Mouse (Mus musculus) hindbrain, embryonic 11.5 days (tissue): ENCODE results near the gene Tmem167b. TPM values are rescaled to one million over a fixed set of nuclear protein-coding genes. Genes with fewer than 3 reads are reported as not detected.

Experiments
- ATAC-seq: fragments of 200-750 bp; cut with Nextera tagmentation; 2 replicates; pipeline ENCODE4 v1.8.0; 2017; ENCODE audit warnings: mild to moderate bottlenecking, moderate TSS enrichment, moderate library complexity; ENCODE audit not compliant: low FRiP score
- DNase-seq: peaks from one replicate; pipeline ENCODE4 v3.0.0-alpha.2; 2015; ENCODE audit warnings: low spot score
- H3K27ac ChIP-seq: fragments of 300-500 bp; sonication (generic); 2 replicates; pipeline ENCODE4 v1.5.1; 2014; ENCODE audit warnings: mild to moderate bottlenecking, low read depth, low read length
- H3K27me3 ChIP-seq: fragments of 300-500 bp; sonication (generic); 2 replicates; pipeline ENCODE4 v1.6.1; 2014; ENCODE audit warnings: mild to moderate bottlenecking, low read length, moderate library complexity, mixed read lengths; ENCODE audit not compliant: control insufficient read depth, insufficient read depth
- H3K36me3 ChIP-seq: fragments of 300-500 bp; sonication (generic); 2 replicates; pipeline ENCODE4 v1.6.1; 2014; ENCODE audit warnings: mild to moderate bottlenecking, low read length, moderate library complexity, mixed read lengths; ENCODE audit not compliant: control insufficient read depth, insufficient read depth
- H3K4me1 ChIP-seq: fragments of 300-500 bp; sonication (generic); replicated peaks from 2 replicates; pipeline ENCODE4 v1.6.1; 2014; ENCODE audit warnings: low read length, mixed read lengths; ENCODE audit not compliant: control insufficient read depth, insufficient read depth
- H3K4me2 ChIP-seq: fragments of 300-500 bp; sonication (generic); replicated peaks from 2 replicates; pipeline ENCODE4 v1.6.1; 2014; ENCODE audit warnings: mild to moderate bottlenecking, low read depth, low read length
- H3K4me3 ChIP-seq: fragments of 300-500 bp; sonication (generic); 2 replicates; pipeline ENCODE4 v1.5.1; 2014; ENCODE audit warnings: low read depth, low read length
- H3K9ac ChIP-seq: fragments of 300-500 bp; sonication (generic); 2 replicates; pipeline ENCODE4 v1.6.1; 2014; ENCODE audit warnings: low read depth, low read length
- H3K9me3 ChIP-seq: fragments of 300-500 bp; sonication (generic); 2 replicates; pipeline ENCODE4 v1.6.1; 2016; ENCODE audit warnings: low read length; ENCODE audit not compliant: control insufficient read depth
- WGBS: fragments of 180-500 bp; shearing (Covaris S2); extraction: QIAGEN DNeasy Blood & Tissue Kit; methylation state at CpG from one replicate; pipeline ENCODE4 v1.1.7; 2014; 5-methylcytosine and 5-hydroxymethylcytosine counted together
- polyA plus RNA-seq: library from polyadenylated mRNA; unstranded; fragments of >200 nt; fragmentation: Nextera tagmentation; extraction: Ambion mirVana; gene quantifications from 2 replicates; pipeline ENCODE4 v1.2.1, GENCODE M21; 2014

Tmem167b gene
- polyA plus RNA-seq, 1 experiment from 2014 or later, result 54.0 TPM

DNA sequence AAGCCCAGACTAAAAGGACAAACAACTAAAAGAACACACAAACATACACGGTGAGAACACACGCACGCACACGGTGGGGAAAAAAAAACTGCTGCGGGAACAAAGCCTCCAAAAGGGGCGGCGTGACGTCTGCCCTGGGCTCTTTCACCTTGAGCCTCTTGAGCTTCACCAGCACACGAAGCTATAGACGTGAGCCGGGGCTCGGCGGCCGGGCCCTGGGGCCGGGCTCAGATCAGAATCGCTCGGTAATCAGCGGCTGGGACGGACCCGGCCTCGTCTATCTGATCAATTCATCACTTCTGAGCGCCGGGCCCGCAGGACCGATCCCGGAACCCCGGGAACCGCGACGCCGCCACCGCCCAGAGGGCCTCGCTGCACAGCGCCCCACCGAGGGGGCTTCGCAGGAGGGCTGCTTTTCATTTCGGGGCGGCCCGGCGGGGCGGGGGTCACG, 8.1 kb downstream of the Tmem167b start:
- Histone ChIP-seq H3K4me3 (peak overlapping the region; percentile 76), H3K27me3 (no peaks in the 10 kb centered on the region), H3K27ac (peak overlapping the region; percentile 89), H3K4me2 (peak overlapping the region; percentile 85), H3K36me3 (no peaks in the 10 kb centered on the region), H3K4me1 (no peaks in the 10 kb centered on the region), H3K9ac (peak overlapping the region; percentile 98), H3K9me3 (no peaks in the 10 kb centered on the region)
- DNase-seq (no peak), ATAC-seq (peak; percentile 86)
- WGBS, result under 1% methylated on average over 41 of the region's 42 CpGs

DNA sequence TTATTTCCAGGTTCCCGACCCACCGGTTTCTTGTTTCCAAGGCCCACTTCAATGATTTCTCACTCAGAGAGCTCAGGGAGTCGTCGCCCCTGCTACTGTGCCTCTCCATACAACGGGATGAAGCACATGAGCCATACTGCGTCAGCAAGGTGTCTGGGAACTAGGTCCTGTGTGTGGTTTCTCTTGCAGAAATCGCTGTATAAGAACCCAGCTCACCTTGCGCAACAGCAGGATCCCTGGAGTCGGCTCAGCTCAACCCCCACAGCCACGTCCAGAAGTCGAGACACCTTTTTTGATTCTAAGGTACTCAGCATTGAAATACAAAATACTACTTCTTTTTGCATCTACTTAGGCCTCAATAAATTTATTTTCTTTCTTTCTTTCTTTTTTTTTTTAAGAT, 20.0 kb downstream of the Tmem167b start:
- H3K27me3 ChIP-seq, result no peaks in the 10 kb centered on the region
- no peak overlapping the region for H3K9ac ChIP-seq
- no peak overlapping the region for H3K27ac ChIP-seq
- no peak overlapping the region for H3K4me3 ChIP-seq
- no peaks in the 10 kb centered on the region for H3K9me3 ChIP-seq
- no peak overlapping the region for H3K4me2 ChIP-seq
- DNase-seq, result no peak
- WGBS, result 87% methylated on average over 11 of the region's 11 CpGs
- H3K4me1 ChIP-seq, result 0 out of 2 replicates have a peak, but pooled peaks cover 2% of the 10 kb centered on the region
- H3K36me3 ChIP-seq, result no peaks in the 10 kb centered on the region
- no peak for ATAC-seq

DNA sequence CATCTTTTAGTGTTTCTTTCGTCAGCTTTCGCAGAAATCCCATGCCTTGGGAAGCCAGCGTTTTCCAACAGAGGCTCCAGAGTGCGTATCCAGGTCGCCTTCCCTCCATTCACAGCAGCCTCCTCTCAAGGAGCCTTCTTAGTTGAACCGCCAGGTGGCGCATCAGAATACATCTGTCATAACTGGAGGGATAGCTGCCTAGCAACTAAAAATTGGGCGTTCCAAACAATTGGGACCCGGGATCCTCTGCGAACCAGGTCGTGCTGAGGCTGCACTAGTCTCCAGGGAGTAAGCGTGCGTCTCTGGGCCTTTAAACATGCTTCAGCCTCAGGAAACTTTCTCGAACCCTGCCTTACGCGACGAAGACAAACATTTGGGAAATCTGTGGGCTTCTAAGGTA, 25.0 kb downstream of the Tmem167b start:
- peak overlapping the region; percentile 38 for H3K4me2 ChIP-seq
- DNase-seq (peak; percentile 91), ATAC-seq (peak; percentile 75; the same call in 1 of the 2 replicates)
- H3K27me3 ChIP-seq, result peaks cover 7% of the 10 kb centered on the region; the same call in 1 of the 2 replicates
- no peak overlapping the region for H3K9ac ChIP-seq
- H3K4me3 ChIP-seq, result no peak overlapping the region
- 5% methylated on average over 17 of the region's 17 CpGs for WGBS
- H3K9me3 ChIP-seq, result no peaks in the 10 kb centered on the region
- no peaks in the 10 kb centered on the region for H3K36me3 ChIP-seq
- H3K4me1 ChIP-seq, result 0 out of 2 replicates have a peak, but pooled peaks cover 2% of the 10 kb centered on the region
- no peak overlapping the region for H3K27ac ChIP-seq

DNA sequence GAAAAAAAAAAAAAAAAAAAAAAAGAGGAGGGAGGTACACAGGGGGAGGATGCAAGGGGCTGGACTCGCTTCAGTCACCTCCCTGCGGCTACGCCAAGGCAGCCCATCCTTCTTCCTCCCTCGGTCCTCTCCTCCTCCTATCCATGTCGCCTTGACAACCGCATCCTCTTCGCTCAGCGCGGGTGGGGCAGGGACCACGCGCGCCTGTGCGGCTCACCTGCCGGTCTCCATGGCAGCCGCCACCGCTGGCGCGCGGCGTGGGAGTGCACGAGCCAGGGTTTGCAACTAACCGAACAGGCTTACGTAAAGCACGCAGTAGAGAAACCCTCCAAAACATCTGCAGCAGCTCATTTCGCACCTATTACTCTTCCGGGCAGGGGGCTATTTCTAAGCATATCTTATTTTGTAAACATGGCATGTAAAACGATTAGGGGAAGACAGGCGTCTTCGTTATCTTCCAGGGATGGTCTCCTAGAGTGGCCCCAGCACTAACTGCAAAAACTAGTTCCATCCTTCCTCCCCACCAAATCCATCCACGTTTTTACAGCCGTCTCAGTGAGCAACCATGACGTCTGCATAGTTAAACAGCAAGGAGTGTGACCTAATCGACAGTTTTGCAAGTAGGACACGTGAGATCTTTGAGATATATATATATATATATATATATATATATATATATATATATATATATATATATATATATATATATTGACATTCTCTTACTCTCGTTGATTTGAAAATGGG, 25.6 kb downstream of the Tmem167b start, which contains the start of gene 5330417C22Rik:
Gene 5330417C22Rik, minus strand, starts transcription at position 20 of the 744 bp plus-strand sequence.
- peak within 1 kb of the TSS; percentile 35 for H3K4me3 ChIP-seq
- peak within 1 kb of the TSS; percentile 35; the same call in 1 of the 2 replicates for H3K9ac ChIP-seq
- 3% methylated on average over 35 of the region's 35 CpGs for WGBS
- peaks cover 7% of the 10 kb centered on the region; the same call in 1 of the 2 replicates for H3K27me3 ChIP-seq
- H3K4me2 ChIP-seq, result peak within 1 kb of the TSS; percentile 60
- ATAC-seq (peak; percentile 85), DNase-seq (peak; percentile 67)
- H3K27ac ChIP-seq, result no peak within 1 kb of the TSS
- 0 out of 2 replicates have a peak, but pooled peaks cover 2% of the 10 kb centered on the region for H3K4me1 ChIP-seq
- H3K36me3 ChIP-seq, result no peaks in the 10 kb centered on the region
- H3K9me3 ChIP-seq, result no peaks in the 10 kb centered on the region

DNA sequence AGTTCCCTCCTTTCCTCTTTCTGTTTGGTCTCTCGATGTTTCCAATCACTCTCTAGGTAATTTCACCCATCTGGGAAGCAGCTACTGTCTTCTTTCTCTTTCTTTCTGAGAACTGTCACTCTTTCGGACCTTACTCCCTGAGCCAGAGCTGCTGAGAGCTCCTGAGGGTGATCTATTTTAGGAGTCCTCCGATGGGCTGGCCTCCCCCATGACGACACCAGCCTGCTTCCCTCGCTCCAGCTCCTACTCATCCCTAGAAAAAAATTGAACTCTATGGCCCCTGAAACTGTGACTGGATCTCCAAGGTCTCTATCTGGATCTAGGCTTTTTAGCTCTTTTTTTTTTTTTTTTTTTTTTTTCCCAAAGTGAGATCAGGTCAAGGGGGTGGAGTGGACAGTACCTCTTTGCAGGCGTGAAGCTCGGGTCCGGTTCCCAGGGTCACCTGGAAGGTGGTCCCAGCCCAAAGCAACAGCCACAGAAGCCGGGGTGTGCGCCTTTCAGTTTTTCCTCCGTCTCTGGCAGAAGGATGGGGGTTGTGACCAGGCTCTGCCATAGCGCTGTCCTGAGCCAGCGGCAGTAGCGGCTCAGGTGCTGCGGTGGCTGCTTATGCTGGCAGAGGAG, 26.3 kb downstream of the Tmem167b start:
- H3K4me1 ChIP-seq, result 0 out of 2 replicates have a peak, but pooled peaks cover 2% of the 10 kb centered on the region
- ATAC-seq (no peak), DNase-seq (no peak)
- no peaks in the 10 kb centered on the region for H3K36me3 ChIP-seq
- peak overlapping the region; percentile 60 for H3K4me2 ChIP-seq
- H3K9me3 ChIP-seq, result no peaks in the 10 kb centered on the region
- peaks cover 7% of the 10 kb centered on the region; the same call in 1 of the 2 replicates for H3K27me3 ChIP-seq
- peak overlapping the region; percentile 35; the same call in 1 of the 2 replicates for H3K9ac ChIP-seq
- H3K27ac ChIP-seq, result no peak overlapping the region
- WGBS, result 9% methylated on average over 15 of the region's 15 CpGs
- H3K4me3 ChIP-seq, result peak overlapping the region; percentile 35

DNA sequence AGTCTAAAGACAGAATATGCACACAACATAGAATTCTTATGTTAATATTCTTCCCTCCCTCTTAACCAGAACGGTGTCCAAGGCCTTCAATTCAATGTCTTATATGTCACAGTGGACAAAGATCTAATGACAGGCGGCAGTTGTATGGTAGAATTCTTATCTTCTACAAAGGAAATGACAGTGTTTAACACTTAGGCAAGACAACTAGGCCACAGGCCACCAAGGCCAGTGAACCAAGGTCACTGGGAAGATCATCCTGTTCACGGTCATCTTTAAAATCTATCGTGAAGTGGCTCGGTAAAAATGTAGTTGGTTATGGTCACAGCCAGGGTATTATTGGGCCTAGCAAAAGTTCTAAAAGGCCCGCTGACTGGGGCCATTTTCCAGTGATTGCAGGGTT, 28.3 kb downstream of the Tmem167b start, which contains the start of gene 1700013F07Rik:
Gene 1700013F07Rik, plus strand, starts transcription at position 200 of the 400 bp plus-strand sequence.
- DNase-seq (no peak), ATAC-seq (no peak)
- 0 out of 2 replicates have a peak, but pooled peaks cover 2% of the 10 kb centered on the region for H3K4me1 ChIP-seq

DNA sequence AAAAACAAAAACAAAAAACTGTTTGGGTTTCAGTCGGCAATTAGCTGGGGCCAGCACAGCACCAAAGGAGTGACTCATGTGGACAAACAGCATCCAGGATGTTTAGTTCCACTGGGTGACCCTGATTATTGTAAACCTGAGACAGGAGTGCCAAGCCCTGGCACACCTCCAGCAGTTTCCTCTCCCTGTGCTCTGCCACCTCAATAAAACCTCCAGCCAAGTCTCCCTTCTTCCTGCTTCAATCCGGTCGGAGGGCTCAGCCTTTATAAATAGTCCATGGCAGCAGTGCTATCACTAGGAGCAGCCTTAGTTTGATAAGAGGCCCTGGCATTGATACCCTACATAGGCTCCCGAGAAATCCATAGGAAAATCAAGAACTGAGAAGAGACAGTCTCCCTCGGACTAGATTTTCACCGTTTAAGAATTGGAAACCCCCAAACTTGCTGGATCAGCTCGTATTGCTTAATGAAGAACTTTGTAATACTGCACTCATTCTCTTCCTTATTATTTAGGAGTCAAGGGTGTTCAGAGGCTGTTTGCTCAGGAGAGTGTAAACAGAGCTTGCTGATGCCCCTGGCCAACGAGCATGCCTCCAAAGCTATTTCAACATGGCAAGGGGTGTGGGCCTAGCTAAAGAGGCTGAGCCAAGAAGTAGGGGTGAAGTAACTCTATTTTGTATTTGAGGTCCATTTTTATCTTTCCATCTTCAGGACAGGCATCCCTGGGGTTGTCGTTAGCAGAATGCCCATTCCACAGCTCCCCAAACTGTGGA, 29.0 kb downstream of the Tmem167b start:
- WGBS, result 82% methylated on average over 9 of the region's 9 CpGs
- no peak overlapping the region for H3K27ac ChIP-seq
- DNase-seq, result no peak

More for the DNA sequence above, 28.3 kb downstream of the Tmem167b start, which contains the start of gene 1700013F07Rik:
- 84% methylated on average over 6 of the region's 6 CpGs for WGBS
- Histone ChIP-seq H3K36me3 (no peaks in the 10 kb centered on the region), H3K27me3 (peaks cover 7% of the 10 kb centered on the region; the same call in 1 of the 2 replicates), H3K4me2 (no peak within 1 kb of the TSS), H3K4me3 (no peak within 1 kb of the TSS), H3K9ac (no peak within 1 kb of the TSS), H3K9me3 (no peaks in the 10 kb centered on the region), H3K27ac (no peak within 1 kb of the TSS)

DNA sequence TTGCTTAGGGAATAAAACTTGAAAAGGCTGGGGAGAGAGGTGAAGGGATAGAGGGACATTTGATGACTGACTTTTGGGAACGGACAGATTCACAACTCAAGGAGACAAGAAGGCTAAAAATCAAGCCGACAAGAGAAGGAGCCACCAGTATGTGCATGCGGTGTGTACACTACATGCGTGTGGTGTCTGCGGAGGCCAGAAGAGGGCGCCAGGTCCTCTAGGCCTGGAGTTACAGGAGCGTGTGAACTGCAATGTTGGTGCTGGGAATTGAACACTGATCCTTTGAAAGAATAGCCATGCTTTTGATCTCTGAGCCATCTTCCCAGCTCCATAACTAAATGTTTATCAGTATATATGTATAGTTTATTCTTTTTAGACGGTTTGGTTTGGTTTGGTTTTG, 33.8 kb downstream of the Tmem167b start:
- DNase-seq, result no peak
- no peaks in the 10 kb centered on the region for H3K36me3 ChIP-seq

More for the DNA sequence above, 29.0 kb downstream of the Tmem167b start:
- Histone ChIP-seq H3K9me3 (no peaks in the 10 kb centered on the region), H3K4me2 (no peak overlapping the region), H3K4me1 (0 out of 2 replicates have a peak, but pooled peaks cover 2% of the 10 kb centered on the region), H3K9ac (no peak overlapping the region), H3K27me3 (peaks cover 7% of the 10 kb centered on the region; the same call in 1 of the 2 replicates), H3K4me3 (no peak overlapping the region), H3K36me3 (no peaks in the 10 kb centered on the region)
- ATAC-seq, result no peak

More for the DNA sequence above, 33.8 kb downstream of the Tmem167b start:
- ATAC-seq, result no peak
- Histone ChIP-seq H3K4me2 (no peak overlapping the region), H3K27me3 (no peaks in the 10 kb centered on the region), H3K4me1 (no peaks in the 10 kb centered on the region), H3K9ac (no peak overlapping the region), H3K9me3 (no peaks in the 10 kb centered on the region), H3K27ac (no peak overlapping the region), H3K4me3 (no peak overlapping the region)
- 93% methylated on average over 8 of the region's 8 CpGs for WGBS
